Mouse (Mus musculus) cerebellum, adult 2 months (tissue): Measurements from ENCODE around the gene Mpzl1.

ENCODE experiments used
- CTCF ChIP-seq: fragments of 200-500 bp; IDR thresholded peaks from 2 replicates; pipeline ENCODE4 v1.5.1; 2011; ENCODE audit warnings: low read depth, mild to moderate bottlenecking, control low read depth, low read length, moderate library complexity, borderline replicate concordance; ENCODE audit not compliant: insufficient read depth
- POLR2A ChIP-seq: fragments of 200-500 bp; IDR thresholded peaks from 2 replicates; pipeline ENCODE4 v1.6.1; 2011; ENCODE audit warnings: low read length, control low read depth, borderline replicate concordance; ENCODE audit not compliant: insufficient read depth

DNA sequence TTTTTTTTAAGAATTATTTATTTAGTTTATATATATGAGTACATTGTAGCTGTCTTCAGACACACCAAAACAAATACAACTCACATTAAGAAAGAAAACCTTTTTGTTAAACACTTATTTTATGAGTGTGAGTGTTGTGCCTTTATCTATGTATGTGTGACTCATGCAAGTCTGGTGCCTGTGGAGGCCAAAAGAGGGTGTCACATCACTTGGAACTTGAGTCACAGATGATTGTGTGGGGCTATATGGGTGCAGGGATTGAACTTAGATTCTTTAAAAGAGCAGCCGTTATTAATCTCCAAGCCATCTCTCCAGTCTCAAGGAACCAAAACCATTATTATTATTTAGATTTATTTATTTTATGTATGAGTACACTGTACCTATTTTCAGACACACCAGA lies 48.0 kb downstream of the Mpzl1 start:
- TF ChIP-seq CTCF (no peak), POLR2A (no peak)
